Mouse (Mus musculus): Measurements from ENCODE around the gene Ccdc149.

The Ccdc149 gene

DNA sequence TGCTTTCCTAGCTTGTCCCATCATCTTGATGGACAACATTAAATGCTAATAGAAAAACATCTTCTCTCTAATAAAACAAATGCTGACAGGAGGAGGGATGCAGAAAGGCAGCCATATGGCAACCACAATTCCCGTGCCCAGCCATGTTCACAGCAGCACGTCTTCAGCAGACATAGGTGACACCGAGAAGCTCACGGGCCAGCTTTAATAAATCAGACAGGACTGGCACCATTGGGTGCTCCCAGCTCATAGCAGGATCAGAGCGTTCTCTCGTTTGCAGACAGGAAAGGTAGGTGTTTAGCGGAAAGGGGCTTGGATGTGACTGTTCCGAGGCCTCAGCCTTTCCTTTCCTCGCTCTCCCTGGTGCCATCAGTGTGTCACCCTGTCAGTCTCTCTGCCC lies 95.5 kb downstream of the Ccdc149 start:
- DNase-seq (ENCODE audit: low read depth, low spot score) = no peak

DNA sequence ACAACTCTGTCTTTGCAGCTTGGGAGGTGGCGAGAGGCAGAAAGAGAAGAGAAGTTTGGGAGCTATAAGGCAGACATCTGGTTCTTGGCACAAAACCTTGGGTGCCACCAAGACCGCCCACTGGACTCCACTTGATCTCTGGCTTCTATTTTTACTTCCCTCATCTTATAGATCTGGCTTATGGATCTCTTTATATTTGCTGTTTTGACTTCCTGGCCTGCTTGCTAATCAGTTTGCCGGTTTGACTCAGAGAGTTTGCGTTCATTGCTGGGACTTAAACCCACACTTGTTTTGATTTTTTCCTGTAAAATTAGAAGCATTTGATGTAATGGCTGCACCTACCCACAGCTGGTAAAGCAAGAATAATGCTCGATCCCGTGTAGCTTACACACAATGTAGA lies 100.4 kb downstream of the Ccdc149 start:
- DNase-seq (ENCODE audit: low read depth, low spot score) = no peak

DNA sequence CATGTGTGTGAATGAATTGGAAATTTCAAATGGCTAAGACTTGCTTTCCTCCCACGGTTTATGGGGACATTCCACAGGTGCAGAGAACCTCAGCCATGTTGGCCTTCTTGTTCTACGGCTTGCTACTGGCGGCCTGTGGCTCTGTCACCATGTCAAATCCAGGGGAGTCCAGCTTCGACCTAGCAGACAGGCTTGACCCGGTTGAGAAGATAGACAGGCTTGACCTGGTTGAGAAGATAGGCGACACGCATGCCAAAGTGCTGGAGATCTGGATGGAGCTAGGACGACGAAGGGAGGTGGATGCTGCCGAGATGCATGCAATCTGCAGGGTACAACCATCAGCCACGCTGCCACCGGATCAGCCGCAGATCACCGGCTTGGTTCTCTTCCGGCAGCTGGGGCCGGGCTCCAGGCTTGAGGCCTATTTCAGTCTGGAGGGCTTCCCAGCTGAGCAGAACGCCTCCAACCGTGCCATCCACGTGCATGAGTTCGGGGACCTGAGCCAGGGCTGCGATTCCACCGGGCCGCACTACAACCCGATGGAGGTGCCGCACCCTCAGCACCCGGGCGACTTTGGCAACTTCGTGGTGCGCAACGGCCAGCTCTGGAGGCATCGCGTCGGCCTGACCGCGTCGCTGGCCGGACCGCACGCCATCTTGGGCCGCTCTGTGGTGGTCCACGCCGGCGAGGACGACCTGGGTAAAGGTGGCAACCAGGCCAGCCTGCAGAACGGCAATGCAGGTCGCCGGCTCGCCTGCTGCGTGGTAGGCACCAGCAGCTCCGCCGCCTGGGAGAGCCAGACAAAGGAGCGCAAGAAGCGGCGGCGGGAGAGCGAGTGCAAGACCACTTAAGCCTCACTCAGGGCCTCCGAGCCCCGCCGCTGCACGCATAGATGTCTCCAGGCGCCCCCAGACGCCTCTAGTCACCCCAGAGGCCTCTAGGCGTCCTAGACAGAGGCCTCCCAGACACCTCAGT lies 103.2 kb downstream of the Ccdc149 start:
- no peak for DNase-seq (ENCODE audit: low read depth, low spot score)

GRCm38 (mm10) chr5:52366661-52367060 lies 104.7 kb downstream of the Ccdc149 start:
- no peak for DNase-seq (ENCODE audit: low read depth, low spot score)

GRCm38 (mm10) chr5:52365930-52366329 lies 105.4 kb downstream of the Ccdc149 start:
- no peak for DNase-seq (ENCODE audit: low read depth, low spot score)

GRCm38 (mm10) chr5:52364521-52364920 lies 106.8 kb downstream of the Ccdc149 start:
- DNase-seq (ENCODE audit: low read depth, low spot score) = no peak

- no peak for DNase-seq (ENCODE audit: low read depth, low spot score)
Observed at GRCm38 (mm10) chr5:52363468-52364150, 107.7 kb downstream of the Ccdc149 start, which contains the start of gene Sod3. Sod3 (plus strand) TSS chr5:52363791.

- no peak for DNase-seq (ENCODE audit: low read depth, low spot score)
Observed at GRCm38 (mm10) chr5:52362776-52363467, 108.4 kb downstream of the Ccdc149 start.

GRCm38 (mm10) chr5:52360286-52361049 lies 110.9 kb downstream of the Ccdc149 start:
- DNase-seq (ENCODE audit: low read depth, low spot score) = no peak

DNA sequence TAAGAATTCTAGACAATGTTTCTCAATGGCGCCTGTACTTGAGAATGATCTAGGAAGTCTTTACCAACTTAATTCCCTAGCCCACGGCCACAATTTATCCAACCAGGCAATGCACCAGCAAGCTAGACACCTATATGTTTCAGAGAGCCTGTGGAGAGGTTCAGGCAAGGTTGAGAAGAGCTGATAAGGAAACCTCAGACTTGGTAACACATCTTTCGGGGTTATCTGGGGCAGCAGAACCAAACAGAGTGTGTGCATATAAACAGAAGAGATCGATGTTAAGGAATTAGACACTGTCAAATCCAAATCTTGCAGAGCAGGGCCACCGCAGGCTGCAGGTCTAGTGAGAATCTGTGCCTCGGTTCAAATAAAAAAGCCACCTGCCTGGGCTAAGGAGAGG lies 113.2 kb downstream of the Ccdc149 start:
- no peak for DNase-seq (ENCODE audit: low read depth, low spot score)

DNA sequence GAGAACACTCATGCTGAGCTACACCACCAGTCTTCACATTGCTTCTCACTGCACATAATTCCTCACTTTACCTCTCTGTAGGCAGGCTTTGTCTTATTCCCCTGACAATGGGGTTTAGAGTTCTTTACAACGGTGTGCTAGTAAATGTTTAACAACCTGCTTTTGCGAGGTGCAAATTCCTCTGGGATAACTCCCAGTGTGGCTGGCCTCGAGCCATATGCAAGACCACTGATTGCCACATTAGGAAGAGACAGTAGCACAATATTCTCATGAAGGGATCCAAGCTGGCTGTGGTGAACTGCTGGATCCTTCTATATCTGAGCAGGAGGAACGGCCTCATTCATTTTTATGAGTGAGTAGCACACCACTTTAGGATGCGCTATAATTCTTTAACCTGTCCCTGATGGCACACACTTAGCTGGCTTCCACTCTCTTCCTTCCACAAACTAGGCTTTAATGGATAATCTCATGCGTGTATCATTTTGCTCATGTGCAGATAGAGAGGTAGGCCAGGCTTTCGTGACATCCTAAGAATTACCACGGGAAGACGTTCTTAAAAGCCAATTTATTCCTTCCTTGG lies 114.1 kb downstream of the Ccdc149 start:
- no peak for DNase-seq (ENCODE audit: low read depth, low spot score)

DNA sequence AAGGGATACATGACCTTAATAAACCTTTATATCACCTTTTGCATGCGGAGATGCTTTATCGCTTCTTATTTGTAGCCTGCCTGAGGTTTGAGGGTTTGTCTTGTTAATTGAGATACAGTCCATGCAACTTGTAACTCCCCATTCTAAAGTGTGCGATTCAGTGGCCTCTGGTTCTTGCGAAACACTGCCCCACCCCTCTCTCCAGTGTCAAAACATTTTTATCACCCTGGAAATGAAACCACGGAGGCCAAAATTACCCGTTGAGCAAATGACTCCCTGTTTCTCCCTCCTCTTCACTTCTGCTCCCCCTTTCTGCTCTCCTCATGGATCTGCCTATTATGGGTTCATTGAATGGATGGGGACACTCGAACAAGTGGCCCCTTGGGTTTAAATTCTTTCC lies 115.7 kb downstream of the Ccdc149 start:
- DNase-seq (ENCODE audit: low read depth, low spot score) = no peak

GRCm38 (mm10) chr5:52354441-52354840 lies 116.9 kb downstream of the Ccdc149 start:
- no peak for DNase-seq (ENCODE audit: low read depth, low spot score)

- DNase-seq (ENCODE audit: low read depth, low spot score) = no peak
Observed at GRCm38 (mm10) chr5:52352730-52353129, 118.6 kb downstream of the Ccdc149 start.

- DNase-seq (ENCODE audit: low read depth, low spot score) = no peak
Observed at GRCm38 (mm10) chr5:52351561-52351960, 119.8 kb downstream of the Ccdc149 start.

DNA sequence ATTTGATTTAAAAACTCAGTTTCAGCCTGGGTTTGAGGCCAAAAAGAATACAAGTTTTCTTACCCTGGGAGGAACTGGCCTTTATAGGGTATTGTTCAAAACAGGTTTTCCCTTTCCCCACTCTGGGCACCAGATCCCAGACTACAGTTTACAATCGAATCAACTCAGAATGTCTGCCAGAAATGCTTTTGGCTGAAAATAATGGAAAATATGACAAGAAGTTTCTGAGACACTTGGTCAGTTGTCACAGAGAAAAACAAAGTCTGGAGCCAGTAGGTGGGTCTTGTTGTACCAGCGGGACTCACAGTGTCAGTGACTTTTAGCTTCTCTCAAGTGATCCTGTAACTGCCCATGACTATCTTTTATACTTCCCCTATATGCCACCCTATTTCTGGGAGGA lies 120.9 kb downstream of the Ccdc149 start:
- no peak for DNase-seq (ENCODE audit: low read depth, low spot score)

DNA sequence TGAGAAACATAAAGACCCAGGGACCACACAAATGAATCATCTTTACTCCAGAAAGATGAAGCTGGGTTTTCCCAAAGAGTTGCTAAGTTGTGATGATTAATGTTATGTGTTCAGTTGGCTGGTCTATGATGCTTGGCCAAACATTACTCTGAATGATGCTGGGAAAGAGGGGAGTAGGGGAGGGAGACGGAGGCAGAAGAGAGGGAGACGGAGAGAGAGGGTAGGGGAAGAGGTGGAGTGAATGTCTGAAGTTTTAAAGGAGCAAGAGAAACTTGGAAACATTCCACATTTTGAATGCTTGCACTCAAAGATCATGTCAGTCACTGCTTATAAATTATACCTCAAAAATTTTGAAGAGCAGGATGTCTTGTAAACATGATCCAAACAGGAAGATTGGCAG lies 124.4 kb downstream of the Ccdc149 start:
- DNase-seq (ENCODE audit: low read depth, low spot score) = no peak

GRCm38 (mm10) chr5:52339134-52339533 lies 132.2 kb downstream of the Ccdc149 start:
- no peak for DNase-seq (ENCODE audit: low read depth, low spot score)

GRCm38 (mm10) chr5:52335590-52335989 lies 135.7 kb downstream of the Ccdc149 start:
- DNase-seq (ENCODE audit: low read depth, low spot score) = no peak

DNA sequence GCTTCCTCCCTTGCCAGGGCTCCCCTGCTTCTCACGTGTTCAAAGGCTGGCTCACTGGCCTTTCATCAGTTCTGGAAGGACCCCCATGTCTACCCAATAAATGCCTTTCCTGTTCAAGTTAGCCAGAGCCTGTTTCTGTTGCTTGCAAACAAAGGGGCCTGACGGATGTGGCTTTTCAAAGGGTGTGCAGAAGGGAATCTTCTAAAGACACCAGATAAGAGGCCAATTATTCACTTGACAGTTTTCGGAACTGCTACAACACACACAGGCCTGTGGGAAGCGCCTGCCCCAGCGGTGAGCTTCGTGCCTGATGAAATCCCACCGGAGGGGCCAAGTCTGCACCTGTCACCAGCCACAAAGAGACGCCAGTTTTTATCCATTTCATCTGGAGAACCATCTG lies 139.2 kb downstream of the Ccdc149 start:
- no peak for DNase-seq (ENCODE audit: low read depth, low spot score)
